Mouse (Mus musculus) stomach, embryonic 16.5 days (tissue): Measurements from ENCODE around the gene Bcl2l12. TPM values are rescaled to one million over a fixed set of nuclear protein-coding genes. Genes with fewer than 3 reads are reported as not detected.

Experiments
- ATAC-seq: fragments of 200-750 bp; cut with Nextera tagmentation; 2 replicates; pipeline ENCODE4 v1.8.0; 2017; ENCODE audit warnings: moderate number of reproducible peaks, moderate TSS enrichment; ENCODE audit not compliant: insufficient read depth, low FRiP score
- H3K27ac ChIP-seq: fragments of 300-500 bp; sonication (generic); 2 replicates; pipeline ENCODE4 v1.5.1; 2014; ENCODE audit warnings: low read length
- H3K27me3 ChIP-seq: fragments of 300-500 bp; sonication (generic); 2 replicates; pipeline ENCODE4 v1.6.1; 2014; ENCODE audit warnings: low read length, control low read depth, mixed read lengths; ENCODE audit not compliant: control insufficient read depth, insufficient read depth
- H3K36me3 ChIP-seq: fragments of 300-500 bp; sonication (generic); 2 replicates; pipeline ENCODE4 v1.6.1; 2014; ENCODE audit warnings: low read length; ENCODE audit not compliant: control insufficient read depth, insufficient read depth
- H3K4me1 ChIP-seq: fragments of 300-500 bp; sonication (generic); 2 replicates; pipeline ENCODE4 v1.6.1; 2014; ENCODE audit warnings: low read length, control low read depth, mixed read lengths; ENCODE audit not compliant: control insufficient read depth, insufficient read depth
- H3K4me2 ChIP-seq: fragments of 300-500 bp; sonication (generic); 2 replicates; pipeline ENCODE4 v1.6.1; 2014; ENCODE audit warnings: low read depth, low read length, mixed read lengths
- H3K4me3 ChIP-seq: fragments of 300-500 bp; sonication (generic); replicated peaks from 2 replicates; pipeline ENCODE4 v1.5.1; 2014; ENCODE audit warnings: mild to moderate bottlenecking, low read length
- H3K9ac ChIP-seq: fragments of 300-500 bp; sonication (generic); 2 replicates; pipeline ENCODE4 v1.6.1; 2014; ENCODE audit warnings: low read length
- H3K9me3 ChIP-seq: fragments of 300-500 bp; sonication (generic); replicated peaks from 2 replicates; pipeline ENCODE4 v1.6.1; 2016; ENCODE audit warnings: low read length, control low read depth; ENCODE audit not compliant: control insufficient read depth
- WGBS: fragments of 180-500 bp; shearing (Covaris S2); extraction: QIAGEN DNeasy Blood & Tissue Kit; methylation state at CpG from one replicate; pipeline ENCODE4 v1.1.7; 2014; 5-methylcytosine and 5-hydroxymethylcytosine counted together
- polyA plus RNA-seq: library from polyadenylated mRNA; unstranded; fragments of >200 nt; fragmentation: Nextera tagmentation; extraction: Ambion mirVana; gene quantifications from 2 replicates; pipeline ENCODE4 v1.2.1, GENCODE M21; 2015

Bcl2l12 gene
- polyA plus RNA-seq, 1 experiment from 2014 or later, result 45.8 TPM

DNA sequence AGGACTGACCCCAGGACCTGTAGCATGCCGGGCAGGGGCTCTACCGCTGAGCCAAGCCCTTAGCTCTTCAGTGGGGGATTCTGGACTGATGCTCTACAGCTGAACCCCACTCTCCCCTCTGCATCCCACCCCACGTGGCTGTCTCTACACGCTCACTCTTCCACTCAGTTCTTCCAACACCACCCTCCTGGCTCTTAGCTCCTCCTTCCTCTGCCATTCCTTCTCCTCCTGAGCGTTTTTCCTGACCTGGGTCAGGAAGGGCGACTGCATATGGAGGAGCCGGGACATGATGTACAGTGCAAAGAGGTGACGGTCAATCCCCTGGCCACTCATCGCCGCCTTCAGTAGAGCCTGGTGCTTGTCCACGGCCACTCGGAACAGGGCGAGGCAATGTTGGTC is 38.0 kb downstream of the Bcl2l12 start:
- Histone ChIP-seq H3K27ac (no peak overlapping the region), H3K27me3 (no peaks in the 10 kb centered on the region), H3K4me3 (no peak overlapping the region), H3K9ac (no peak overlapping the region), H3K36me3 (peaks cover 3% of the 10 kb centered on the region; the same call in 1 of the 2 replicates), H3K4me2 (no peak overlapping the region), H3K4me1 (no peaks in the 10 kb centered on the region), H3K9me3 (no peaks in the 10 kb centered on the region)
- no peak for ATAC-seq
- 85% methylated on average over 13 of the region's 13 CpGs for WGBS

DNA sequence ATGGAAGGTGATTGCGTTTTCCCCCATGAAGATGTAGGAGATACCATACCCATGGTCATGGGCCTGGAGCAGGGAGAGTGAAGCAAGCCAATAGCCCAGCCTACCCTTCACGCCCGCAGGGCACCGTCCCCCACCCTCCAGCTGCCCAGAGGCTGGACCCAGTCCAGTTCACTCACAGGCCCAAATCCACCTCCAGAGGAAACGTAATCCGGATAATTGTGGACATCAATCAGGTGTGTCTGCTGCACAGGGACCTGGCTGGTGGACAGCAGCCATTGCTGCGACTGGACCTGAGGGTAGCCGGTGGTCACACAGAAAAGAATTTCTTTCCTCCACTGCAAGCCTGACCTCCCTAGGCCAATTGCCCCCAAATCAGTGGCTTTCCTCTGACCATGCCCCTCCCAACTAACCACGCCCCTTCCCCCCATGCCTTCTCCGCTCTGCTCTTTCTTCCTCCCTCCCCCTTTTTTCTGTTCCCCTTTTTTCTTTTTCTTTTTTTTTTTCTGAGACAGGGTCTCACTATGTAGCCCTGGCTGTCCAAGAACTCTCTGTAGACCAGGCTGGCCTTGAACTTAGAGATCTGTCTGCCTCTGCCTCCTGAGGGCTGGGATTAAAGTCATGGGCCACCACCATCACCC is 38.5 kb downstream of the Bcl2l12 start:
- Histone ChIP-seq H3K9me3 (no peaks in the 10 kb centered on the region), H3K27ac (no peak overlapping the region), H3K36me3 (peaks cover 3% of the 10 kb centered on the region; the same call in 1 of the 2 replicates), H3K27me3 (no peaks in the 10 kb centered on the region), H3K4me3 (no peak overlapping the region), H3K4me1 (no peaks in the 10 kb centered on the region), H3K4me2 (no peak overlapping the region), H3K9ac (no peak overlapping the region)
- WGBS, result 74% methylated on average over 10 of the region's 10 CpGs
- ATAC-seq, result no peak

- no peaks in the 10 kb centered on the region for H3K27me3 ChIP-seq
- H3K9ac ChIP-seq, result no peak overlapping the region
- no peak overlapping the region for H3K4me2 ChIP-seq
- WGBS, result 78% methylated on average over 8 of the region's 8 CpGs
- no peak overlapping the region for H3K4me3 ChIP-seq
- H3K9me3 ChIP-seq, result no peaks in the 10 kb centered on the region
- H3K27ac ChIP-seq, result no peak overlapping the region
- no peak for ATAC-seq
- peaks cover 3% of the 10 kb centered on the region; the same call in 1 of the 2 replicates for H3K36me3 ChIP-seq
- no peaks in the 10 kb centered on the region for H3K4me1 ChIP-seq
Measured at GRCm38 (mm10) chr7:44959281-44959680, 39.2 kb downstream of the Bcl2l12 start.

DNA sequence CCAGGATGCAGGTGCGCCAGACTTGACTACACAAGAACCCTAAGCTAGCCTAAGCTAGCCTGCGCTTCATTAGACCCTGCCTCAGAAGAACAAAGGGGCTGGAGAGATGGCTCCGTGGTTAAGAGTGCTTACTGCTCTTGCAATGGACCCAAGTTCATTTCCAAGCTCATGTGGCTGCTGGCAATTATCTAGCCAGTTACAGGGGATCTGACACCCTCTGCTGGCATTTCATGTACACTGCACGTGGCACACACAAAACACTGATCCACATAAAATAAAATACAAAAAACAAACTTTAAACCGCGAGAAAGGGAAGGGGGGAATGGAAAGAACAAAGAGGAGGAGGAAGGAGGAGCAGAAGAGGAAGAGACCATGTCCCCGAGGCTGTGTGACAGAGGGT is 40.3 kb downstream of the Bcl2l12 start:
- Histone ChIP-seq H3K36me3 (peaks cover 3% of the 10 kb centered on the region; the same call in 1 of the 2 replicates), H3K9me3 (no peaks in the 10 kb centered on the region), H3K4me2 (no peak overlapping the region), H3K4me1 (no peaks in the 10 kb centered on the region), H3K27ac (no peak overlapping the region), H3K9ac (no peak overlapping the region), H3K27me3 (no peaks in the 10 kb centered on the region), H3K4me3 (no peak overlapping the region)
- no peak for ATAC-seq
- 50% methylated on average over 7 of the region's 7 CpGs for WGBS

- Histone ChIP-seq H3K27me3 (no peaks in the 10 kb centered on the region), H3K4me1 (0 out of 2 replicates have a peak, but pooled peaks cover 3% of the 10 kb centered on the region), H3K9me3 (no peaks in the 10 kb centered on the region), H3K27ac (no peak overlapping the region), H3K9ac (peak overlapping the region; percentile 51; the same call in 1 of the 2 replicates), H3K4me3 (no peak overlapping the region), H3K4me2 (no peak overlapping the region), H3K36me3 (peaks cover 3% of the 10 kb centered on the region; the same call in 1 of the 2 replicates)
- no peak; the same call in 1 of the 2 replicates for ATAC-seq
- WGBS, result 66% methylated on average over 20 of the region's 20 CpGs
Measured at GRCm38 (mm10) chr7:44957183-44957835, 41.2 kb downstream of the Bcl2l12 start.

- no peak overlapping the region for H3K4me3 ChIP-seq
- H3K4me1 ChIP-seq, result peaks cover 7% of the 10 kb centered on the region
- no peak overlapping the region for H3K27ac ChIP-seq
- H3K36me3 ChIP-seq, result peaks cover 3% of the 10 kb centered on the region; the same call in 1 of the 2 replicates
- H3K4me2 ChIP-seq, result no peak overlapping the region
- ATAC-seq, result no peak
- no peaks in the 10 kb centered on the region for H3K9me3 ChIP-seq
- H3K9ac ChIP-seq, result no peak overlapping the region
- peaks cover 5% of the 10 kb centered on the region; the same call in 1 of the 2 replicates for H3K27me3 ChIP-seq
- 61% methylated on average over 6 of the region's 6 CpGs for WGBS
Measured at GRCm38 (mm10) chr7:44956266-44956665, 42.2 kb downstream of the Bcl2l12 start.

GRCm38 (mm10) chr7:44955628-44956027 is 42.9 kb downstream of the Bcl2l12 start:
- H3K27ac ChIP-seq, result no peak overlapping the region
- H3K9me3 ChIP-seq, result no peaks in the 10 kb centered on the region
- no peak overlapping the region for H3K4me3 ChIP-seq
- 52% methylated on average over 5 of the region's 5 CpGs for WGBS
- H3K9ac ChIP-seq, result no peak overlapping the region
- H3K4me2 ChIP-seq, result no peak overlapping the region
- peaks cover 7% of the 10 kb centered on the region for H3K4me1 ChIP-seq
- no peak for ATAC-seq
- no peaks in the 10 kb centered on the region for H3K36me3 ChIP-seq
- H3K27me3 ChIP-seq, result peaks cover 11% of the 10 kb centered on the region; the same call in 1 of the 2 replicates

DNA sequence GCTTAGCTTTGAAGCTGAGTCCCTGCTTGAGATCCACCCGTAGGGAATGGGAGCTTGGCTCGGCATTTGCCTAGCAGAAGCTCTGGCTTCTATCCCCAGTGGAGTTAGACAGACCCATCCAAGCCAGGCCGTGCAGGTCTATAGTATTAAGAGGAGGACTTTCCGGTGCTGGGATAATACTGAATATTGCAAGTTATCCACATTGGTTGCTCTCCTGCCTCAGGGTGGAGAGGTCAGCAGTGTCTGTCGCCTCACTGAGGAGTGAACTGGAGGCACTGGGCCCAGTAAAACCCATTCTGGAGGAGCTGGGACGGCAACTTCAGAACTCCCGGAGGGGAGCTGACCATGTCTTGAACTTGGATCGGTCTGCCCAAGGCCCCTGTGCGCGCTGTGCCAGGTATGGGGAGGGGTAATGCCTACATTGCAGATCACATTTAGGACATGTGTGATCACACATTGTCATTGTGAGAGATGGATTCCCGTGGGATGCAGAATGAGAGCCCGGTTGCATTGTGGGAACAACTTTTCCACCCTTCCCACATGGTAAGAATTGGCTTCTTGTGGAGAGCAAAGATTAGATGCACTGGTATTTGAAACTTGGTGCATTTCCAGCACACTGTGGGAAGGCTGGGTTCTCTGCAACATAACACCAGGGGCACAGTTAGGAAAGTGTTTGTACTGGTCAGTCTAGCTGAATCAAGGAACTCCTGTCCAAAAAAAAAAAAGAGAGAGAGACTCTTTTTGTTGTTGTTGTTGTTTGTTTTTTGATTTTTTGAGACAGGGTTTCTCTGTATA is 44.2 kb downstream of the Bcl2l12 start:
- Histone ChIP-seq H3K4me3 (no peak overlapping the region), H3K36me3 (no peaks in the 10 kb centered on the region), H3K27me3 (peaks cover 17% of the 10 kb centered on the region; the same call in 1 of the 2 replicates), H3K9ac (no peak overlapping the region), H3K9me3 (no peaks in the 10 kb centered on the region), H3K27ac (no peak overlapping the region), H3K4me2 (no peak overlapping the region), H3K4me1 (peaks cover 7% of the 10 kb centered on the region)
- 87% methylated on average over 12 of the region's 12 CpGs for WGBS
- no peak for ATAC-seq

DNA sequence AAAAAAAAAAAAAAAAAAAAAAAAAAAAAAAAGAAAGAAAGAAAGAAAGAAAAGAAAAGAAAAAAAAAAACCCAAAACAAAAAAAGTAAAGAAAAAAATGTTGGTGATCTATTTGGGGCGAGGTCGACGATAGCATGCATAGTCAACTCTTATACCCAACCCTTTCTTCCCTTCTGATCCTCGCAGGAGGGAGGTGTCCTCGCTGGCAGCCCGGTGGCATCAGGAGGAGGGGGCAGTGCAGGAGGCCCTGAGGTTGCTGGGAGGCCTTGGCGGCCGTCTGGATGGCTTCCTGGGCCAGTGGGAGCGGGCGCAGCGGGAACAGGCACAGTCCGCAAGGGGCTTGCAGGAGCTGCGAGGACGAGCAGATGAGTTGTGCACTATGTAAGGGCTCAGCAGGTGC is 45.0 kb downstream of the Bcl2l12 start:
- Histone ChIP-seq H3K4me3 (no peak overlapping the region), H3K9me3 (no peaks in the 10 kb centered on the region), H3K27ac (no peak overlapping the region), H3K27me3 (peaks cover 17% of the 10 kb centered on the region; the same call in 1 of the 2 replicates), H3K36me3 (no peaks in the 10 kb centered on the region), H3K4me2 (no peak overlapping the region), H3K9ac (no peak overlapping the region), H3K4me1 (peaks cover 7% of the 10 kb centered on the region)
- ATAC-seq, result no peak
- 65% methylated on average over 14 of the region's 14 CpGs for WGBS
